Mouse (Mus musculus) kidney, postnatal 36 days (tissue): Measurements from ENCODE around the gene Cyp2c39.
"Not testable (repeated sequence)": the region's sequence is repeated elsewhere in the genome, so short reads cannot be mapped to it uniquely, and the experiment has no call there.

Source experiments
- DNase-seq, 2 experiments: peaks; one replicate each; pipeline ENCODE4 v3.0.0; 2021 to 2022; ENCODE audit warnings: mixed read lengths in 2 of 2

Gene Cyp2c39

DNA sequence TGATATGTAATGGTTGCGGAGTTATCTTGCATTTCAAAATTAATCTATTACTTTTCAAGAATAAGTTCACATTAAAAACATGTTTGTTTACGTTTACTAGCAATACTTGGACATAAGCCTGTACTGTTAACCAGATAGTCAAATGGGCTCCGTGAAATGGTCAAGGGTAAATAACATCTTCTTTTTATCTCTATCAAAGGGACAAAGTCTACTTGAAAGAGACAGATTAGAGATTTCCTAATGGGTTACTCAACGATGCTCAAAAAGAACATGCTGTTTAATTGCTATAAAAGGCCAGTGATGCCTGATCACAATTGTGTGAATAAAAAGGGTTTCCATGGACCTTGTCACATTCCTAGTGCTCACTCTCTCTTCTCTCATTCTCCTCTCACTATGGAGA lies at the start of gene Cyp2c39:
TSS of gene Cyp2c39 (plus strand) at position 329 of the 400 bp plus-strand sequence.
- no peak for DNase-seq

DNA sequence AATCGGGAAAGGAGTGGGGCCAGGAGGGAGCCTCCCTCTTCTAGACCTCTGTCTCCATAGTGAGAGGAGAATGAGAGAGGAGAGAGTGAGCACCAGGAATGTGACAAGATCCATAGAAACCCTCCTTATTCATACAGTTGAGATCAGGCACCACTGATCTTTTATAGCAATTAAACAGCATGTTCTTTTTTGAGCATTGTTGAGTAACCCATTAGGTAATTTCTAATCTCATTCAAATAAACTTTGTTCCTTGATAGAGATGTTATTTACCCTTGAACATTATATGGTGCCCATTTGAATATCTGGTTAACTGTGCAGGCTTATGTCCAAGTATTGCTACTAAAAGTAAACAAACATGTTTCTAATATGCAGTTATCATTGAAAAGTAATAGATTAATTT lies 47.7 kb upstream of the Cyp2c39 start, which contains the start of gene Cyp2c38:
TSS of gene Cyp2c38 (minus strand) at position 135 of the 400 bp plus-strand sequence.
- no peak for DNase-seq

DNA sequence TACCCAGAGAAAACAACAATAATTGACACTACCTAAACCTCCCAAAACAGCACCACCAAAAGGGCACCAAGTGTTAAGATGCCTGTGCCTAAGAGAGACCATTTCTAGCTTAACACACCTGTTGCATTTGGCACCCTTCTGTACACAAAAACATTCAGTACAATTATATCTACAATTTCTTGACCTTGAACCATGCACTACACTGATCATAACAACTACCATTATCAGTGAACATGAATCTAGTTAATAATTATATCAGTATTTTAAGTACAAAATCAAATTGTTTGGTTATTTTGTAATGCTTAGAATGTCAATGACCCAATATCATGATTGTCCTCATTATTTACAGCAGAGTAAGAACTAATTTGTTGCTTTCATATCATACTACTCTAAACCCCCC lies 46.7 kb upstream of the Cyp2c39 start:
- DNase-seq: no peak

DNA sequence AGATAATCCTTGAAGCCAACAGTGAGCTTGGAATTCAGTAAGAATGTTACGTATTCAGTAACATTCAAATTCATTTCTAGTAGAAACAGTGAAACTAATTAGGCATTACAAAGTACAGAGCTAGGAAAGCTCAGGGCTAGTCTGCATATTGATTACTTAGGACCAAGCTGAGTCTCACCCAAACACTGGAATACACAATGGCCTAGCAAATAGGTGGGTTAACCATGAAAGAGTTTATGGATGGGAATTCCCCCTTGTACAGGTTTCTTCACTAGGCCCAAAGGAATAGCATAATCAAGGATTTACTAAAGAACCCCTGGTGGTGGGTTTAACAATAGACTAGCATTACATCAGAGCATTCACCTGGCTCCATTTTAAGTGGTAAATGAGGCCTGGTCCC lies 26.7 kb upstream of the Cyp2c39 start:
- not testable (repeated sequence) for DNase-seq

DNA sequence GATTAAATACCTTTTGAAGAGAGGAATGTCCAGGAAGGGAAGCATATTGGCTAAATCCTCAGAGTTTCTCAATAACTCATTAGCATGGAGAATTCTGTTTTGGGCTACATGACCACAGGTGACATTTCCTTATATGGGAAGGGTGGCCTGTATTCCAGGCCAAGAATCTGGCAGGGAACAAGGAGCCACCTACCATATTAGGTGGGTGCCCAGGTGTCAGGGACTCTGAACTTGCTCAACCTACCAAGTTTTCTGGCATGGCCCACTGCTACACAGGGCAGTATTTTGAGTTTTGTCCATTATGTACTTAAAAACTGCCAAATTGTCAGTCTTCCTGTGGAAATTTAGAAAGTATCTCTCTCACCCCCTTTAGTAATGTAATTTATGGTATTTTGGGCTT lies 4.3 kb upstream of the Cyp2c39 start:
- DNase-seq: no peak

DNA sequence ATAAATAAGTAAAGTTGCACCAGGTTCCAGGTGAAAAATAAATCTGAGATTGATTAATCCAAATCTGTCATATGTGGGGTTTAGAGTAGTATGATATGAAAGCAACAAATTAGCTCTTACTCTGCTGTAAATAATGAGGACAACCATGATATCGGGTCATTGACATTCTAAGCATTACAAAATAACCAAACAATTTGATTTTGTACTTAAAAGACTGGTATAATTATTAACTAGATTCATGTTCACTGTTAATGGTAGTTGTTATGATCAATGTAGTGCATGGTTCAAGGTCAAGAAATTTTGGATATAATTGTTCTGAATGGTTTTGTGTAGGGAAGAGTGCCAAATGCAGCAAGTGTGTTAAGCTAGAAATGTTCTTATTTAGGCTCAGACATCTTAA lies 1.1 kb upstream of the Cyp2c39 start:
- DNase-seq: no peak
